Mouse (Mus musculus) midbrain, embryonic 16.5 days (tissue): ENCODE data around the gene Tsnax. TPM values are rescaled to one million over a fixed set of nuclear protein-coding genes. Genes with fewer than 3 reads are reported as not detected.

Experiments
- ATAC-seq: fragments of 200-750 bp; cut with Nextera tagmentation; 2 replicates; pipeline ENCODE4 v1.8.0; 2017; ENCODE audit warnings: moderate TSS enrichment
- H3K27ac ChIP-seq: fragments of 300-500 bp; sonication (generic); 2 replicates; pipeline ENCODE4 v1.5.1; 2014; ENCODE audit warnings: mild to moderate bottlenecking, low read length, mixed read lengths
- H3K27me3 ChIP-seq: fragments of 300-500 bp; sonication (generic); 2 replicates; pipeline ENCODE4 v1.6.1; 2014; ENCODE audit warnings: low read depth, low read length, mixed read lengths; ENCODE audit not compliant: control insufficient read depth, insufficient read depth
- H3K36me3 ChIP-seq: fragments of 300-500 bp; sonication (generic); 2 replicates; pipeline ENCODE4 v1.6.1; 2014; ENCODE audit warnings: mild to moderate bottlenecking, low read length, moderate library complexity, mixed read lengths; ENCODE audit not compliant: control insufficient read depth, insufficient read depth
- H3K4me1 ChIP-seq: fragments of 300-500 bp; sonication (generic); 2 replicates; pipeline ENCODE4 v1.6.1; 2014; ENCODE audit warnings: mild to moderate bottlenecking, low read length, mixed read lengths; ENCODE audit not compliant: control insufficient read depth, insufficient read depth
- H3K4me2 ChIP-seq: fragments of 300-500 bp; sonication (generic); 2 replicates; pipeline ENCODE4 v1.6.1; 2014; ENCODE audit warnings: mild to moderate bottlenecking, low read length, mixed read lengths
- H3K4me3 ChIP-seq: fragments of 300-500 bp; sonication (generic); 2 replicates; pipeline ENCODE4 v1.5.1; 2014; ENCODE audit warnings: low read depth, mild to moderate bottlenecking, low read length, moderate library complexity, mixed read lengths
- H3K9ac ChIP-seq: fragments of 300-500 bp; sonication (generic); 2 replicates; pipeline ENCODE4 v1.6.1; 2014; ENCODE audit warnings: low read depth, low read length, mixed read lengths
- H3K9me3 ChIP-seq: fragments of 300-500 bp; sonication (generic); replicated peaks from 2 replicates; pipeline ENCODE4 v1.6.1; 2014; ENCODE audit warnings: mild to moderate bottlenecking, low read length, mixed read lengths; ENCODE audit not compliant: control insufficient read depth, poor library complexity, severe bottlenecking
- WGBS: fragments of 180-500 bp; shearing (Covaris S2); extraction: QIAGEN DNeasy Blood & Tissue Kit; methylation state at CpG from one replicate; pipeline ENCODE4 v1.1.7; 2014; 5-methylcytosine and 5-hydroxymethylcytosine counted together
- polyA plus RNA-seq: library from polyadenylated mRNA; unstranded; fragments of >200 nt; fragmentation: Nextera tagmentation; extraction: Ambion mirVana; gene quantifications from 2 replicates; pipeline ENCODE4 v1.2.1, GENCODE M21; 2015

The Tsnax gene
- polyA plus RNA-seq, 1 experiment from 2014 or later: 243 TPM

DNA sequence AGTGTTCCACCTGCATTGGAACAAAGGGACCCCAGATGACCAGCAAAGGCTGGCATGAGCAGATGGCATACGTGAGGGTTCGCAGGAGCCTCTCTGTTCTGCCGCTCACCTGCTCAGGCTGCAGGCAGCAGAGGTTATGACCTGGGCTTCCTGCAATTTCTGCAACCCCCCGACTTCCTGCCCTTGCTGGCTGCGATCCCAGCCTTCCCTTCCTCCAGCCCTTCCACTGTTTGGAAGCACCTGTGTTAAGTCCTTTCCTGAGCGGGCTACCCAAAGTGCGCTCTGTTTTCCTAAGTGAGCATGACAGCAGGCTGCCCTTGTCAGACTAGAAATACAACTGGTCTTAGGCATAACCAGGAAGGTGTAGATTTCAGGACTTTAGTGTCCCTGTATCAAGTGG is 24.3 kb downstream of the Tsnax start:
- no peaks in the 10 kb centered on the region for H3K27me3 ChIP-seq
- H3K9ac ChIP-seq: no peak overlapping the region
- no peak for ATAC-seq
- H3K4me3 ChIP-seq: no peak overlapping the region
- no peak overlapping the region for H3K4me2 ChIP-seq
- H3K36me3 ChIP-seq: peaks cover 11% of the 10 kb centered on the region
- 94% methylated on average over 7 of the region's 7 CpGs for WGBS
- H3K4me1 ChIP-seq: 0 out of 2 replicates have a peak, but pooled peaks cover 2% of the 10 kb centered on the region
- no peak overlapping the region for H3K27ac ChIP-seq
- H3K9me3 ChIP-seq: no peaks in the 10 kb centered on the region

DNA sequence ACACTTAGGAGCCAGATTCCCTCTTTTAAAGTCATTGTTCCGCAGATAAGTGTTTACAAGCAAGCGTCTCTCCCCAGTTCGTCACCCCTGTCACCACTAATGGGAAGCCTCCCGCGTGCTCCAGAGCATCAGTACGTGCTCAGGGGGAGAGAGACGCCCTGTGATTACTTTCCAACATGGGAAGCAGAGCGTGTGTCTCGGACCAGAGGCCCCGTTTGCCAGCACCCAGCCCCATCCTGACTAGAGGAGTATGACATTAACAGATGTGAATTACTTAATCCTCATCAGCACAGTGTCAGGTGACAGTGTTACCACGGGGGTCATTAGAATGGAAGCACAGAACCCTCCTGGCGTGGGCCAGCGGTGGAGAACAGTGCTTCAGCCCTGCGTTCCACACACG is 25.9 kb downstream of the Tsnax start:
- H3K27me3 ChIP-seq: no peaks in the 10 kb centered on the region
- H3K27ac ChIP-seq: no peak overlapping the region
- 0 out of 2 replicates have a peak, but pooled peaks cover 2% of the 10 kb centered on the region for H3K4me1 ChIP-seq
- H3K36me3 ChIP-seq: peaks cover 11% of the 10 kb centered on the region
- WGBS: 91% methylated on average over 15 of the region's 15 CpGs
- H3K4me3 ChIP-seq: no peak overlapping the region
- H3K9ac ChIP-seq: no peak overlapping the region
- no peak for ATAC-seq
- H3K4me2 ChIP-seq: no peak overlapping the region
- H3K9me3 ChIP-seq: no peaks in the 10 kb centered on the region

DNA sequence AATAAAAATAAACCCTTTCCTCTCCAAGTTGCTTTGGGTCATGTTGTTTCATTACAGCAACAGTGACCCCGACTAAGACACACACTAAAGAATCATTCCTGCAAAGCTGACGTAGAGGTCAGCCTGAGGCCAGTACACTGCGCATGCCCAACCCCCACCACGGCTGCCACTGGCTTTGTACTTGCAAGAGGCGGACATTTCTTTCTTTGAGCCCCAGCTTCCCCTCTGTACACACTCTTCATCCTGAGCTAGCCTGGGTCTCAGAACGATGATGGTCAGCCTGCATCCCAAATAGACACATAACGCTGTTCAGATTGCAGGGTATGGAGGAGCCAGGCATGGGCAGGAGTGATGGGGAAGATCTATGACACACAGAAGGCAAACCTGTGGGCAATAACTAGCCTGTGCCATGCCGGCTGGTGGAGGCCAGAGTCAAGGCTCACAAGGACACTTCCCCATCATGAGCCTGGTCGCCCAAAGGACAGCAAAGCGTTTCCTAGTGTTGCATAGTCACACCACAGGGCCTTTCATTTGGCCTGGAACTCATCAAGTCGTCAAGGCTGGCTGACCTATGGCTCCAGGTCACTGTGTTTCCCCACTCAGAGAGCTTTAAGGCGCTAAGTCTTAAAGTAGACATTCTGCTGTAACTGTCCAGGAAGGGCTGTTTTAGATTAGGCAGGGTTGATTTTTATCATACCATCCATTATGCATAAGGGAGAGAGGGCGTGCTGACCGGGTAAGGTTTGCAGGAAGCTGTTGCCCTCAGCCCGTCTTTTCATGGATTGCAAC is 28.0 kb downstream of the Tsnax start:
- Histone ChIP-seq H3K27ac (no peak overlapping the region), H3K4me1 (no peaks in the 10 kb centered on the region), H3K9me3 (no peaks in the 10 kb centered on the region), H3K9ac (no peak overlapping the region), H3K4me2 (no peak overlapping the region), H3K27me3 (no peaks in the 10 kb centered on the region), H3K36me3 (peaks cover 11% of the 10 kb centered on the region), H3K4me3 (no peak overlapping the region)
- 81% methylated on average over 15 of the region's 15 CpGs for WGBS
- no peak for ATAC-seq

DNA sequence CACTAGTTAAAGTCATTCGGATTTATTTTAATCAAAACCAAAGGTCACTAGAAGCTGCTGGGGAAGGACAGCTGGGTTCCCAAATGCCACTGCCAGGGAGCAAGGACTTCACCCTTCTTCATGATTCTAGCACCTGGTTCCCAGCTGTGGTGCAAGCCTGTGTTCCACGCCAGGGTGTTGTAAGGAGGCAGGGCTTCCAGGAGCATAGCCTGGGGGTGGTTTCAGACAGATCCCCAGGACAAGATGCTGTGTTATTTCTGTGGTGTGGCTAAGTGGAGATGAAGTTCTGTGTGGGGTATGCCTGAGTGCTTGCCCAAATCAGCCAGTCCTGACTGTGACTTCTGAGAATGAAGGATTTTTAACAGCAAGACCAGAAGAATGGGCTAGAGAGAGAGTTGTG is 28.7 kb downstream of the Tsnax start:
- no peak for ATAC-seq
- 79% methylated on average over 2 of the region's 2 CpGs for WGBS
- H3K36me3 ChIP-seq: peaks cover 8% of the 10 kb centered on the region
- H3K9ac ChIP-seq: no peak overlapping the region
- H3K9me3 ChIP-seq: no peaks in the 10 kb centered on the region
- no peak overlapping the region for H3K4me2 ChIP-seq
- H3K4me3 ChIP-seq: no peak overlapping the region
- H3K27ac ChIP-seq: no peak overlapping the region
- H3K27me3 ChIP-seq: no peaks in the 10 kb centered on the region
- no peaks in the 10 kb centered on the region for H3K4me1 ChIP-seq

GRCm38 (mm10) chr8:125043394-125043793 is 30.6 kb downstream of the Tsnax start:
- Histone ChIP-seq H3K36me3 (peaks cover 5% of the 10 kb centered on the region), H3K4me1 (no peaks in the 10 kb centered on the region), H3K9ac (no peak overlapping the region), H3K27me3 (no peaks in the 10 kb centered on the region), H3K9me3 (no peaks in the 10 kb centered on the region), H3K27ac (no peak overlapping the region), H3K4me2 (no peak overlapping the region), H3K4me3 (no peak overlapping the region)
- no peak for ATAC-seq
- WGBS: 74% methylated on average over 7 of the region's 7 CpGs

DNA sequence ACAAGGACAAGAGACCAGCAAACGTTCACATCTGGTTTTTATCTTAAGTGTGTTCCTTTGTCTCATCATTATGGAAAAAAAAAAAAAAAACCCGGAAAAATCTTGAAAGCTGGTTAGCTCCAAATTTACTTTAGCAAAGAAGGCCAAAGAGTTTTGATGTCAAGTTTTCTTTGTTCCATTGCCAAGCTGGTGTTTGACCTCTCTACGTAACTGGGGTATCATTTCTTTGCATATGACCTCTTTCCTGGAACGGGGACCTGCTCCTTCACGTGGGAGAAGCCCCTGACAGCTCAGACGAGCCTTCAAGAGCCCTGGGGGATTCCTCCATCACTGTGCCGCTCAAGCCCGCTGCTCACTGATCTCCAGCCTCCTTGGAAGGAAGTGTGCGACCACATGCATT is 31.1 kb downstream of the Tsnax start:
- ATAC-seq: no peak
- Histone ChIP-seq H3K4me3 (no peak overlapping the region), H3K27me3 (no peaks in the 10 kb centered on the region), H3K9me3 (no peaks in the 10 kb centered on the region), H3K4me2 (no peak overlapping the region), H3K36me3 (peaks cover 4% of the 10 kb centered on the region), H3K9ac (no peak overlapping the region), H3K27ac (no peak overlapping the region), H3K4me1 (no peaks in the 10 kb centered on the region)
- 47% methylated on average over 9 of the region's 9 CpGs for WGBS

GRCm38 (mm10) chr8:125045760-125046159 is 33.0 kb downstream of the Tsnax start:
- H3K27me3 ChIP-seq: no peaks in the 10 kb centered on the region
- no peaks in the 10 kb centered on the region for H3K9me3 ChIP-seq
- 93% methylated on average over 1 of the region's 1 CpGs for WGBS
- no peak for ATAC-seq
- H3K4me2 ChIP-seq: no peak overlapping the region
- no peak overlapping the region for H3K27ac ChIP-seq
- no peak overlapping the region for H3K9ac ChIP-seq
- no peaks in the 10 kb centered on the region for H3K4me1 ChIP-seq
- H3K4me3 ChIP-seq: no peak overlapping the region
- no peaks in the 10 kb centered on the region for H3K36me3 ChIP-seq

GRCm38 (mm10) chr8:125049051-125049750 is 36.4 kb downstream of the Tsnax start:
- peaks cover 14% of the 10 kb centered on the region for H3K27me3 ChIP-seq
- no peak for ATAC-seq
- no peaks in the 10 kb centered on the region; the same call in 1 of the 2 replicates for H3K4me1 ChIP-seq
- WGBS: 71% methylated on average over 5 of the region's 5 CpGs
- no peaks in the 10 kb centered on the region for H3K36me3 ChIP-seq
- no peak overlapping the region for H3K27ac ChIP-seq
- no peaks in the 10 kb centered on the region for H3K9me3 ChIP-seq
- H3K9ac ChIP-seq: no peak overlapping the region
- no peak overlapping the region for H3K4me3 ChIP-seq
- H3K4me2 ChIP-seq: no peak overlapping the region

GRCm38 (mm10) chr8:125049826-125050225 is 37.0 kb downstream of the Tsnax start:
- Histone ChIP-seq H3K9ac (no peak overlapping the region), H3K4me1 (peaks cover 2% of the 10 kb centered on the region; the same call in 1 of the 2 replicates), H3K9me3 (no peaks in the 10 kb centered on the region), H3K36me3 (no peaks in the 10 kb centered on the region), H3K4me2 (no peak overlapping the region), H3K4me3 (no peak overlapping the region), H3K27me3 (peaks cover 20% of the 10 kb centered on the region), H3K27ac (no peak overlapping the region)
- WGBS: 88% methylated on average over 6 of the region's 6 CpGs
- ATAC-seq: no peak
